In the genomic region with DNA sequence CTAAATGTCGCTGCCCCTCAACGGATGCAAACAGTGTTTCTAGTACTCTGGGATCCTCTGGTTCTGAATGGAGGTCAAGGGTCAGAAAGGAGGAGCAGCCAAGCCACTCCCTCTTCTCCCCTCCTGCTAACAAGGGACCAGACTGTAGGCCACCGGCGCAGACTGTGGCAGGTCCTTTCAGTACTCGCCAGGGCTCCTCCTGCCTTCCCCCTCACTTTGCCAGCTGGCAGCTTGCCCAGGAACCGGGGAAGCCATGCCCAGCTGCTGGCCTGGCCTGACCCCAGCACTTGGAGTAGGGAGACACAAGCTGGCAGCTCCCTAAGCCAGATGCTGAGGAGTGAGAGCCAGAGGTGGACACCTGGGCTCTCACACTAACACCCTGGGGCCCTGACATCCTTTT, we compare ENCODE assay signal across 9 mouse cellular contexts. TPM values are rescaled to one million over a fixed set of nuclear protein-coding genes. Genes with fewer than 3 reads are reported as not detected.
DNase-seq lines count a peak whose midpoint lies in the region; ATAC-seq and TF ChIP-seq lines count a peak whose summit lies in the region.
"Had no signal": no experiment of that assay in that cellular context is flagged by ENCODE, and none has a peak within 500 bp of the region (broad histone marks: within the 10 kb centered on the region; RNA-seq: fewer than 3 reads in every experiment).

No protein-coding gene starts in this region.

- peaks cover 34% of the 10 kb centered on the region for H3K4me1 ChIP-seq in thymus, adult 2 months (replicated peaks; ENCODE audit: control insufficient read depth, insufficient read depth, low read length)
- peaks cover 47% of the 10 kb centered on the region for H3K4me1 ChIP-seq in forebrain, embryonic 12.5 days
- H3K4me1 ChIP-seq in heart, embryonic 14.5 days (ENCODE audit: control insufficient read depth in 2 of 2, insufficient read depth in 2 of 2, low read length in 2 of 2): peaks cover 28 to 37% of the 10 kb centered on the region in 2 experiments
- peaks cover 26% of the 10 kb centered on the region for H3K4me1 ChIP-seq in kidney, postnatal 0 days (replicated peaks; ENCODE audit: insufficient read depth, low read length)
- H3K4me1 ChIP-seq in limb, embryonic 14.5 days (ENCODE audit: control insufficient read depth, insufficient read depth, low read length): peaks cover 31% of the 10 kb centered on the region
- H3K4me1 ChIP-seq in midbrain, embryonic 15.5 days: peaks cover 39% of the 10 kb centered on the region

- peak; percentile 20 for DNase-seq in thymus, postnatal 25 days
- no peak for DNase-seq in thymus, adult 2 months
- DNase-seq in kidney, postnatal 0 days (ENCODE audit: low spot score): peak; percentile 95
- peak; percentile 84 for DNase-seq in limb, embryonic 14.5 days (ENCODE audit: low spot score)
- DNase-seq in spleen, postnatal 14 days (ENCODE audit: low spot score in 2 of 2): peak; percentile 30 to 58

- peaks cover 17% of the 10 kb centered on the region for H3K36me3 ChIP-seq in thymus, adult 2 months (ENCODE audit: control insufficient read depth, insufficient read depth, low read length)
- H3K36me3 ChIP-seq in forebrain, embryonic 12.5 days (replicated peaks): peaks cover 39% of the 10 kb centered on the region
- H3K36me3 ChIP-seq in heart, embryonic 14.5 days (ENCODE audit: control insufficient read depth, insufficient read depth, low read length): peaks cover 40% of the 10 kb centered on the region
- H3K36me3 ChIP-seq in kidney, postnatal 0 days (ENCODE audit: insufficient read depth, low read length): peaks cover 29% of the 10 kb centered on the region
- peaks cover 46% of the 10 kb centered on the region for H3K36me3 ChIP-seq in limb, embryonic 14.5 days (ENCODE audit: control insufficient read depth, insufficient read depth, low read length)
- peaks cover 37% of the 10 kb centered on the region for H3K36me3 ChIP-seq in midbrain, embryonic 15.5 days (replicated peaks)

- peak overlapping the region; percentile 66 for H3K9ac ChIP-seq in forebrain, embryonic 12.5 days
- peak overlapping the region; percentile 56; the same call in 1 of the 2 replicates for H3K9ac ChIP-seq in heart, embryonic 14.5 days (ENCODE audit: low read length)
- peak overlapping the region; percentile 61 for H3K9ac ChIP-seq in kidney, postnatal 0 days (ENCODE audit: low read depth, low read length)
- 0 out of 2 replicates have a peak overlapping the region, but pooled peaks have one; percentile 35 for H3K9ac ChIP-seq in limb, embryonic 14.5 days (ENCODE audit: low read depth, low read length, severe bottlenecking)
- H3K9ac ChIP-seq in midbrain, embryonic 15.5 days: peak overlapping the region; percentile 100; the same call in 1 of the 2 replicates

- TF ChIP-seq POLR2A in thymus, adult 2 months (IDR thresholded peaks at IDR 0.05; ENCODE audit: control insufficient read depth, extremely low read depth, insufficient read depth, low read length, poor library complexity): no peak
- TF ChIP-seq POLR2A in limb, embryonic 14.5 days (IDR thresholded peaks at IDR 0.05; ENCODE audit: borderline replicate concordance, extremely low read depth, insufficient read depth, insufficient read length): no peak

- H3K9me3 ChIP-seq in forebrain, embryonic 12.5 days: no peaks in the 10 kb centered on the region
- H3K9me3 ChIP-seq in heart, embryonic 14.5 days (ENCODE audit: control insufficient read depth, low read length): no peaks in the 10 kb centered on the region
- H3K9me3 ChIP-seq in kidney, postnatal 0 days (replicated peaks; ENCODE audit: low read length): no peaks in the 10 kb centered on the region
- H3K9me3 ChIP-seq in limb, embryonic 14.5 days (ENCODE audit: control insufficient read depth, low read length): no peaks in the 10 kb centered on the region
- H3K9me3 ChIP-seq in midbrain, embryonic 15.5 days: no peaks in the 10 kb centered on the region

- peak overlapping the region; percentile 78 for H3K4me2 ChIP-seq in forebrain, embryonic 12.5 days
- H3K4me2 ChIP-seq in heart, embryonic 14.5 days (ENCODE audit: low read length): peak overlapping the region; percentile 93
- peak overlapping the region; percentile 89 for H3K4me2 ChIP-seq in kidney, postnatal 0 days (ENCODE audit: low read length)
- H3K4me2 ChIP-seq in limb, embryonic 14.5 days (replicated peaks; ENCODE audit: low read depth, low read length, severe bottlenecking): peak overlapping the region; percentile 94
- H3K4me2 ChIP-seq in midbrain, embryonic 15.5 days: peak overlapping the region; percentile 93

- no peaks in the 10 kb centered on the region for H3K27me3 ChIP-seq in thymus, adult 2 months (ENCODE audit: control insufficient read depth, insufficient read depth, low read length)
- H3K27me3 ChIP-seq in forebrain, embryonic 12.5 days: no peaks in the 10 kb centered on the region
- H3K27me3 ChIP-seq in heart, embryonic 14.5 days (ENCODE audit: control insufficient read depth, insufficient read depth, low read length): no peaks in the 10 kb centered on the region
- no peaks in the 10 kb centered on the region for H3K27me3 ChIP-seq in kidney, postnatal 0 days (ENCODE audit: insufficient read depth, low read length)
- H3K27me3 ChIP-seq in limb, embryonic 14.5 days (ENCODE audit: control insufficient read depth, insufficient read depth, low read length): no peaks in the 10 kb centered on the region
- H3K27me3 ChIP-seq in midbrain, embryonic 15.5 days (replicated peaks): no peaks in the 10 kb centered on the region
- H3K27me3 ChIP-seq: CH12.LX had no signal

- no peak for TF ChIP-seq CTCF in thymus, adult 2 months (IDR thresholded peaks at IDR 0.05; ENCODE audit: borderline replicate concordance, control insufficient read depth, extremely low read depth, insufficient read depth, low read length, poor library complexity)
- no peak for TF ChIP-seq CTCF in kidney, postnatal 0 days (IDR thresholded peaks at IDR 0.05; ENCODE audit: low read depth)

- peak; percentile 36; the same call in 1 of the 2 replicates for ATAC-seq in forebrain, embryonic 12.5 days (ENCODE audit: low FRiP score)
- peak; percentile 68 for ATAC-seq in heart, embryonic 14.5 days (ENCODE audit: insufficient number of reproducible peaks, insufficient read depth, low FRiP score, low read depth)
- ATAC-seq in kidney, postnatal 0 days (replicated peaks; ENCODE audit: low FRiP score, low read depth): peak; percentile 61
- ATAC-seq in limb, embryonic 14.5 days (ENCODE audit: low FRiP score, low read depth): peak; percentile 4
- ATAC-seq in midbrain, embryonic 15.5 days (replicated peaks): peak; percentile 40

- no peak overlapping the region for H3K4me3 ChIP-seq in thymus, adult 2 months (ENCODE audit: control insufficient read depth, insufficient read depth, low read length)
- H3K4me3 ChIP-seq in forebrain, embryonic 12.5 days (replicated peaks): peak overlapping the region; percentile 99; the same call in 1 of the 2 replicates
- H3K4me3 ChIP-seq in heart, embryonic 14.5 days (ENCODE audit: control insufficient read depth in 1 of 2, insufficient read depth in 1 of 2, low read depth in 1 of 2, low read length in 2 of 2): no peak overlapping the region
- peak overlapping the region; percentile 20; the same call in 1 of the 2 replicates for H3K4me3 ChIP-seq in kidney, postnatal 0 days (replicated peaks; ENCODE audit: low read depth, low read length)
- peak overlapping the region; percentile 94 for H3K4me3 ChIP-seq in limb, embryonic 14.5 days (replicated peaks; ENCODE audit: low read length)
- peak overlapping the region; percentile 91 for H3K4me3 ChIP-seq in midbrain, embryonic 15.5 days

- WGBS in thymus, adult 2 months: 22% methylated on average over 6 of the region's 6 CpGs
- WGBS in forebrain, embryonic 12.5 days: 1% methylated on average over 6 of the region's 6 CpGs
- WGBS in heart, embryonic 14.5 days: under 1% methylated on average over 6 of the region's 6 CpGs
- WGBS in kidney, postnatal 0 days: 0% methylated on average over 6 of the region's 6 CpGs
- 3% methylated on average over 6 of the region's 6 CpGs for WGBS in limb, embryonic 14.5 days
- 4% methylated on average over 6 of the region's 6 CpGs for WGBS in midbrain, embryonic 15.5 days

- no peak overlapping the region for H3K27ac ChIP-seq in thymus, adult 2 months (ENCODE audit: control insufficient read depth, insufficient read depth, low read length)
- H3K27ac ChIP-seq in forebrain, embryonic 12.5 days: peak overlapping the region; percentile 100
- peak overlapping the region in 1 of 2 experiments; percentile 97; a peak in 2 of 4 replicates for H3K27ac ChIP-seq in heart, embryonic 14.5 days (replicated peaks in 1 of 2; ENCODE audit: control insufficient read depth in 1 of 2, insufficient read depth in 1 of 2, low read depth in 2 of 2, low read length in 2 of 2)
- peak overlapping the region; percentile 100 for H3K27ac ChIP-seq in kidney, postnatal 0 days
- H3K27ac ChIP-seq in limb, embryonic 14.5 days (replicated peaks; ENCODE audit: low read depth, low read length): peak overlapping the region; percentile 94
- H3K27ac ChIP-seq in midbrain, embryonic 15.5 days: peak overlapping the region; percentile 100

RNA-seq across cellular contexts. Expression of gene Chd3, which starts 4.3 kb away (rescaled TPM):
- polyA plus RNA-seq in thymus, adult 2 months (2012; rRNA removed): 278 and 280 TPM in 2 replicates
- 94.3 and 98.3 TPM in 2 replicates for polyA plus RNA-seq in forebrain, embryonic 12.5 days (2016; fragmentation: Nextera tagmentation; extraction: Ambion mirVana)
- 16.5 TPM in 2 replicates for polyA plus RNA-seq in heart, embryonic 14.5 days (2014; fragmentation: Nextera tagmentation; extraction: Ambion mirVana)
- polyA plus RNA-seq in kidney, postnatal 0 days (2015; fragmentation: Nextera tagmentation; extraction: Ambion mirVana): 38.0 and 42.3 TPM in 2 replicates
- 425 and 497 TPM in 2 replicates for polyA plus RNA-seq in limb, embryonic 14.5 days (2012; rRNA removed)
- 97.8 and 113 TPM in 2 replicates for polyA plus RNA-seq in limb, embryonic 14.5 days (2014; fragmentation: Nextera tagmentation; extraction: Ambion mirVana)
- polyA plus RNA-seq in midbrain, embryonic 15.5 days (2015; fragmentation: Nextera tagmentation; extraction: Ambion mirVana): 98.2 and 102 TPM in 2 replicates

RNA-seq across cellular contexts. Expression of gene Rnf227, which starts 24.6 kb away (rescaled TPM):
- 3.3 and 4.1 TPM in 2 replicates for polyA plus RNA-seq in thymus, adult 2 months (2012; rRNA removed)
- polyA plus RNA-seq in forebrain, embryonic 12.5 days (2016; fragmentation: Nextera tagmentation; extraction: Ambion mirVana): 44.8 and 46.3 TPM in 2 replicates
- polyA plus RNA-seq in heart, embryonic 14.5 days (2014; fragmentation: Nextera tagmentation; extraction: Ambion mirVana): 6.6 and 7.3 TPM in 2 replicates
- 15.6 and 18.3 TPM in 2 replicates for polyA plus RNA-seq in kidney, postnatal 0 days (2015; fragmentation: Nextera tagmentation; extraction: Ambion mirVana)
- 10.5 and 12.2 TPM in 2 replicates for polyA plus RNA-seq in limb, embryonic 14.5 days (2012; rRNA removed)
- polyA plus RNA-seq in limb, embryonic 14.5 days (2014; fragmentation: Nextera tagmentation; extraction: Ambion mirVana): 13.6 and 17.8 TPM in 2 replicates
- polyA plus RNA-seq in midbrain, embryonic 15.5 days (2015; fragmentation: Nextera tagmentation; extraction: Ambion mirVana): 278 and 308 TPM in 2 replicates

RNA-seq across cellular contexts. Expression of gene Naa38, which starts 30.4 kb away (rescaled TPM):
- 139 and 170 TPM in 2 replicates for polyA plus RNA-seq in thymus, adult 2 months (2012; rRNA removed)
- 91.7 and 103 TPM in 2 replicates for polyA plus RNA-seq in forebrain, embryonic 12.5 days (2016; fragmentation: Nextera tagmentation; extraction: Ambion mirVana)
- 158 and 174 TPM in 2 replicates for polyA plus RNA-seq in heart, embryonic 14.5 days (2014; fragmentation: Nextera tagmentation; extraction: Ambion mirVana)
- polyA plus RNA-seq in kidney, postnatal 0 days (2015; fragmentation: Nextera tagmentation; extraction: Ambion mirVana): 183 and 198 TPM in 2 replicates
- 127 and 131 TPM in 2 replicates for polyA plus RNA-seq in limb, embryonic 14.5 days (2012; rRNA removed)
- polyA plus RNA-seq in limb, embryonic 14.5 days (2014; fragmentation: Nextera tagmentation; extraction: Ambion mirVana): 161 and 171 TPM in 2 replicates
- 96.8 and 101 TPM in 2 replicates for polyA plus RNA-seq in midbrain, embryonic 15.5 days (2015; fragmentation: Nextera tagmentation; extraction: Ambion mirVana)

RNA-seq across cellular contexts. Expression of gene Cyb5d1, which starts 30.5 kb away (rescaled TPM):
- 37.2 and 41.5 TPM in 2 replicates for polyA plus RNA-seq in thymus, adult 2 months (2012; rRNA removed)
- 55.0 and 60.9 TPM in 2 replicates for polyA plus RNA-seq in forebrain, embryonic 12.5 days (2016; fragmentation: Nextera tagmentation; extraction: Ambion mirVana)
- polyA plus RNA-seq in heart, embryonic 14.5 days (2014; fragmentation: Nextera tagmentation; extraction: Ambion mirVana): 19.9 and 22.1 TPM in 2 replicates
- polyA plus RNA-seq in kidney, postnatal 0 days (2015; fragmentation: Nextera tagmentation; extraction: Ambion mirVana): 16.6 and 19.8 TPM in 2 replicates
- 29.5 and 32.7 TPM in 2 replicates for polyA plus RNA-seq in limb, embryonic 14.5 days (2012; rRNA removed)
- polyA plus RNA-seq in limb, embryonic 14.5 days (2014; fragmentation: Nextera tagmentation; extraction: Ambion mirVana): 22.3 and 27.3 TPM in 2 replicates
- polyA plus RNA-seq in midbrain, embryonic 15.5 days (2015; fragmentation: Nextera tagmentation; extraction: Ambion mirVana): 32.7 and 33.5 TPM in 2 replicates

RNA-seq across cellular contexts. Expression of gene Tmem88, which starts 33.1 kb away (rescaled TPM):
- polyA plus RNA-seq in thymus, adult 2 months (2012; rRNA removed): 7.3 and 9.3 TPM in 2 replicates
- polyA plus RNA-seq in forebrain, embryonic 12.5 days (2016; fragmentation: Nextera tagmentation; extraction: Ambion mirVana): 9.1 and 11.2 TPM in 2 replicates
- polyA plus RNA-seq in heart, embryonic 14.5 days (2014; fragmentation: Nextera tagmentation; extraction: Ambion mirVana): 43.1 and 46.7 TPM in 2 replicates
- 55.5 and 61.3 TPM in 2 replicates for polyA plus RNA-seq in kidney, postnatal 0 days (2015; fragmentation: Nextera tagmentation; extraction: Ambion mirVana)
- 17.0 and 23.7 TPM in 2 replicates for polyA plus RNA-seq in limb, embryonic 14.5 days (2012; rRNA removed)
- 18.7 and 18.9 TPM in 2 replicates for polyA plus RNA-seq in limb, embryonic 14.5 days (2014; fragmentation: Nextera tagmentation; extraction: Ambion mirVana)
- polyA plus RNA-seq in midbrain, embryonic 15.5 days (2015; fragmentation: Nextera tagmentation; extraction: Ambion mirVana): 6.5 and 7.0 TPM in 2 replicates

Comparison
In these comparisons a context has a peak if more than half of its experiments do, and no peak if none do; other contexts are left out.
1. H3K4me3 ChIP-seq: peak in forebrain, embryonic 12.5 days (single experiment), kidney, postnatal 0 days (single experiment), limb, embryonic 14.5 days (single experiment) and midbrain, embryonic 15.5 days (single experiment); none in thymus, adult 2 months (single experiment) and heart, embryonic 14.5 days (0 of 2).
2. ATAC-seq: peak in every context shown above with its lines; median percentile 68 in heart, embryonic 14.5 days; 61 in kidney, postnatal 0 days; 40 in midbrain, embryonic 15.5 days; 36 in forebrain, embryonic 12.5 days; 4 in limb, embryonic 14.5 days.
3. H3K9ac ChIP-seq: peak in every context shown above with its lines; median percentile 100 in midbrain, embryonic 15.5 days; 66 in forebrain, embryonic 12.5 days; 61 in kidney, postnatal 0 days; 56 in heart, embryonic 14.5 days; 35 in limb, embryonic 14.5 days.
4. Peak in every context shown above with its lines, with median percentiles within 50 percentile points of each other: H3K4me2 ChIP-seq.